In the genomic region with DNA sequence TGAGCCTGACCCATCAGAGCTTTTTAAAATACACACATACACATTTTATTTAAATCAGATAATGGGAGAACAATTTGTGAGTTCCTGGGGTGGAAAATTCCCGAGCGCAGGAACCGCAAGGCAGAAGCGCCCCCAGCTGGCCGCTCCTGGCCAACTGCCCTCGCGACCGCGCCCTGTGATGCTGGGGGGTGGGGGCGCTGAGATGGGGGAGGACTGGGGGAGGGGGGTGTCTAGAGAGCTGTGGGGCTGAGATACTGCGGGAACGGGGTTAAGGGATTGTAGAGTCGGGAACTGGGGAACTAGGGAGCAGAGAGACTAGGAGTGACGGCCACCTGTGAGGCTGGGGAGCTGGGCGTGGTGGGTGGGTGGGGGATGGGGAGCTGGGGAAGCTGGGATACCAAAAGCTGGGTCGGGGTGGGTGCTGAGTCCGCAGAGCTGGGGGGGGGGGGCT, we compare ENCODE assay signal across 8 mouse cellular contexts. TPM values are rescaled to one million over a fixed set of nuclear protein-coding genes. Genes with fewer than 3 reads are reported as not detected.
DNase-seq lines count a peak whose midpoint lies in the region; ATAC-seq lines count a peak whose summit lies in the region.

No protein-coding gene starts in this region.

- ATAC-seq in hindbrain, embryonic 11.5 days (ENCODE audit: low FRiP score): peak; percentile 53

- peak overlapping the region; percentile 40 for H3K9ac ChIP-seq in hindbrain, embryonic 11.5 days (ENCODE audit: low read depth, low read length)

- WGBS in hindbrain, embryonic 11.5 days: under 1% methylated on average over 15 of the region's 17 CpGs

- no peak overlapping the region for H3K27ac ChIP-seq in hindbrain, embryonic 11.5 days (ENCODE audit: low read depth, low read length)

- H3K27me3 ChIP-seq in hindbrain, embryonic 11.5 days (ENCODE audit: control insufficient read depth, insufficient read depth, low read length): no peaks in the 10 kb centered on the region

- no peaks in the 10 kb centered on the region; the same call in 1 of the 2 replicates for H3K4me1 ChIP-seq in hindbrain, embryonic 11.5 days (replicated peaks; ENCODE audit: control insufficient read depth, insufficient read depth, low read length)

- H3K9me3 ChIP-seq in hindbrain, embryonic 11.5 days (ENCODE audit: control insufficient read depth, low read length): no peaks in the 10 kb centered on the region

- H3K36me3 ChIP-seq in hindbrain, embryonic 11.5 days (ENCODE audit: control insufficient read depth, insufficient read depth, low read length): no peaks in the 10 kb centered on the region

- peak overlapping the region; percentile 38 for H3K4me3 ChIP-seq in hindbrain, embryonic 11.5 days (ENCODE audit: low read depth, low read length)

- DNase-seq in Muller cell, postnatal 12 days (ENCODE audit: inconsistent ontology term): peak; percentile 72
- DNase-seq in cerebellum, adult 18-20 months: peak; percentile 78 to 87
- peak; percentile 31 for DNase-seq in forelimb bud, embryonic 11.5 days (ENCODE audit: low read depth, low spot score)
- DNase-seq in hindbrain, embryonic 11.5 days (ENCODE audit: low spot score): peak; percentile 80
- DNase-seq in layer of hippocampus, postnatal 14 days (ENCODE audit: low spot score in 2 of 2): peak; percentile 70 to 73
- peak; percentile 89 for DNase-seq in lung, postnatal 10 days
- peak; percentile 74 for DNase-seq in right cerebral cortex, postnatal 25 days
- no peak for DNase-seq in T-cell, adult 2 months (ENCODE audit: low spot score)

- peak overlapping the region; percentile 70 for H3K4me2 ChIP-seq in hindbrain, embryonic 11.5 days (replicated peaks; ENCODE audit: low read depth, low read length)

RNA-seq across cellular contexts. Expression of gene Grap, which starts 33.2 kb away (rescaled TPM):
- 5.3 and 6.8 TPM in 2 replicates for polyA plus RNA-seq in hindbrain, embryonic 11.5 days (2014; fragmentation: Nextera tagmentation; extraction: Ambion mirVana)
- 1 to 10 TPM; 7.0 to 9.0 TPM for total RNA-seq in layer of hippocampus, postnatal 14 days (2021)

RNA-seq across cellular contexts. Expression of gene Epn2, which starts 40.3 kb away (rescaled TPM):
- polyA plus RNA-seq in hindbrain, embryonic 11.5 days (2014; fragmentation: Nextera tagmentation; extraction: Ambion mirVana): 28.8 and 34.2 TPM in 2 replicates
- 100 to 1,000 TPM; 147 to 158 TPM for total RNA-seq in layer of hippocampus, postnatal 14 days (2021)
